Mouse (Mus musculus): ENCODE measurements at regions not wholly inside any gene's neighbourhood (a gene's known extent, or its start where the extent isn't known, plus 50 kb on each side); places are given as distances from the start of the nearest gene placed in this dataset.
"Not testable (repeated sequence)": the region's sequence is repeated elsewhere in the genome, so short reads cannot be mapped to it uniquely, and the experiment has no call there.

DNA sequence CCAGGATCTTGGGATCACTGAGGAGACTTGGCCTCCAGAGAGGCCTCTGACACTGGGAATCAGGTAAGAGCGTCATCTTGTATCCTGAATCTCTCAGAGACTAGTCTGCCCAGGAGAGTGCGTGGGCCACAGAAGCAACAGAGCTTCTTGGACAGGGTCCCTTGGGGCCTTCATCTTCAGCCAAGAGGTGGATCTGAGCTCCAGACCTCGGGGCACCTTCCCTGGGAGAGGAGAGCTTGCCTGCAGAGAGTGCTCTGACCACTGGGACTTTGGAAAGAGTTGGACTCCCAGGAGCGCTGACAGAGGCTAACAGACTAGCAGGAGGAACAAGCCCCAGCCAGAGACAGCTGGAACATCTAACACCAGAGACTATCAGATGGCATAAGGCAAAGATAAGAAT lies 73.9 kb upstream of the Gm15319 start:
- ATAC-seq (replicated peaks; ENCODE audit: low read depth, poor library complexity, severe bottlenecking), result not testable (repeated sequence)

- ATAC-seq (replicated peaks; ENCODE audit: low read depth, poor library complexity, severe bottlenecking), result not testable (repeated sequence)
Measured at GRCm38 (mm10) chr8:20433236-20433635, 70.2 kb upstream of the Gm15319 start.

DNA sequence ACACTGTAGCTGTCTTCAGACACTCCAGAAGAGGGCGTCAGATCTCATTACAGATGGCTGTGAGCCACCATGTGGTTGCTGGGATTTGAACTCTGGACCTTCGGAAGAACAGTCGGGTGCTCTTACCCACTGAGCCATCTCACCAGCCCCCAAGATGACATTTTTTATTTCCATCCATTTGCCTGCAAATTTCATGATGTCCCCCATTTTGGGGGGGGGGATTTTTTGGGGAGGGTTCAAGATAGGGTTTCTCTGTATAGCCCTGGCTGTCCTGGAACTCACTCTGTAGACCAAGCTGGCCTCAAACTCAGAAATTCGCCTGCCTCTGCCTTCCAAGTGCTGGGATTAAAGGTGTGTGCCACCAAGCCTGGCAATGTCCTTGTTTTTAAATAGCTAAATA lies 66.5 kb upstream of the Gm15319 start:
- ATAC-seq (replicated peaks; ENCODE audit: low read depth, poor library complexity, severe bottlenecking), result not testable (repeated sequence)

DNA sequence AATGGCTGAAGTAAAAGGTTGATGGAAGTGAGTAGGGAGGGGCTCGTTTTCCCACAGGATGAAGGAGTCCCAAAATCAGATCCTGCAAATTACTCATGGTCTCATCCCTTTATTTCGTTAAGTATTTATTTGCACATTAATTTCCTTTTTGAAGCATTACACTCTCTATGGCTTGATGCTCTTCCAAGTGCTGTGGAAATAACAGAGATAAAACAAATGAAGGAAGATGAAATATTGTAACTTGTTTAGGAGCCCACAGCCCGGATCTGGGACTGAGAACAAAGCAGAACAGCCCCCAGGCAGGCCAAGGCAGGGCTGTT lies 61.9 kb upstream of the Gm15319 start:
- ATAC-seq (replicated peaks; ENCODE audit: low read depth, poor library complexity, severe bottlenecking), result not testable (repeated sequence)

DNA sequence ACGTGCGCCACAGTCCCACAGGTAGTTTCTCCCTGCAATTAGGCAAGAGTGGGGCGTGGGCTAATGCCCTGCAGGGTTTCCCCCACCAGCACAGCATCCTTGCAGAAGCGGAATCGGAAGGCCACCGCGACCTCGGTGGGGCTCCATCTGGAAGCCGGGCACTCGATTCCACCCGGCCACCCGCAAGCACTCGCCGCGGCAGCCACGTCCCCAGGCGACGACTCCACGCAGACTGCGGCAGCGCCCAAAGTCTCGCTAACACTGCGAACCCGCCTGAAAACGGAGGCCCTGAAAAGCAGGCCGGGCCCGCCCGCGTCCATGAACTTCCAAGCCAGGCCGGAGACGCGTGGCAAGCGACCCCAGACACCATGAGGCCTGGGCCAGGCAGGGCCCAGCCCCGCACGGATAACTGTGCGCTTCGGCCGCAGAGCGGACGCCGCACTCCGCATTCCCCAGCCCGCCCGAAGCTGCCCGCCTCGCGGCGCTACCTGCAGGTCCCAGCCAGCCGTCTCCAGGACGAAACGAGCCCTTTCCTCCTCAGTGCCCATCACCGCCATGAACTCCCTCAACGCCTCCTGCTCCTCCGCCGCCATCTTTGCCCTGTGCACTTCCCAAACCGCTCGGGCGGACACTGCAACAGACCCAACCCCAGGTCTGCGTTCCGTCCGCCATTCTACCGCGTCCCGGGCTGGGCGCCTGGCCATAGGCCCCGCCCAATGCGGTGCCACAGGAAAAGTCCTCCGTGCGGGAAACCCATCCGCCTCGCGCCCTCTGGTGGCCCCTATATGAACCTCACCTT lies 61.3 kb upstream of the Gm15319 start:
- ATAC-seq (replicated peaks; ENCODE audit: low read depth, poor library complexity, severe bottlenecking), result peak; percentile 100

DNA sequence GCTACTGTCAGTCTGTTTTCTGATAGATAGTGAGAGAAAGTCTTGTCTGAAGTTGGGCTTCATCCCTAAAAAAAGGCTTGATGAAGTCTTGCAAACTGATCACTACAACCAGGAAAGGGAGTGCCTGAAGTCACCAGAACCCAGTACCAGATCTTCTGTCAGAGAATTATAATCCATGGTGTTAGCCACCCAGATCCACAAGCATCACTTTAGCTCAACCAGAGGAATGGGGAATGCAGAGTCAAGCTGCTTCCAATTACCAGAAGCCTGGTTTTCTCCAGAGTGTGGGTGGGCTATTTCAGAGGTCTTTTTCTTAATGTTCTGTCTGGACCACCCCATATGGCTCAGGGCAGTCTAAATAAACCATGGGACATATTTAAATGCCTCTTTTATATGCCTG lies 57.8 kb upstream of the Gm15319 start:
- not testable (repeated sequence) for ATAC-seq (replicated peaks; ENCODE audit: low read depth, poor library complexity, severe bottlenecking)
